Mouse (Mus musculus) monocyte, adult 59 days (primary cell): ENCODE data around the gene Trim68. TPM values are rescaled to one million over a fixed set of nuclear protein-coding genes. Genes with fewer than 3 reads are reported as not detected.

Experiments used
- total RNA-seq, 2 experiments: library from RNA; stranded (reverse); gene quantifications; one replicate each; pipeline ENCODE4 v1.2.4; 2023

Gene Trim68
- 1 to 10 TPM; 3.9 to 5.2 TPM for total RNA-seq

DNA sequence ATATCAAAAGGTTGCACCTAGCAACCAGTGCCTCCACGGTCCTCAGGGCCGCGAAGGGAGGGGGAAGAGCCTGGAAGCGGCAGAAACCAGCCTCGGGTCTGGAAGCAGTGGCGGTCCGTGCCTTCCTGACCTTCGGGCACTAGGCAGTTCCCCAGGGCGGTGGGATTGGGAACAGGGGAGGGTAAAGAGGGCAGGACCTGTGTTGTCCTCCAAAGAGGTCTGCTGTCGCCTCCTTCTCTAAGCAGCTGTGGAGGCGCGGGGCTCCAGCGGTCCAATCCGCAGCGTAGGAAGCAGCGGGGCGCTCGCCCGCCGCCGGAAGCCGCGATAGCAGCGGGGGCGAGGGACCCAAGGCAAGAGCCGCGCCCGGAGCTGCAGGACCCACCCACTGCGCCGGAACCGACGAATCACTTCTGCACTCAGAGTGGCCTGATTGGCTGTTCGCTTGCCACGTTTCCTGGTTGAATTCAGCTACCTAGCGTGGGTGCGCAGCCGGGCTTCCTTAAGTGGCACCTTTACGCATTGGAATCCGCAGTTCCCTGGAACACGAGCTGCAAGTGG is at the start of gene Trim68:
Trim68 (minus strand) TSS at position 384 of the 558 bp plus-strand sequence.

DNA sequence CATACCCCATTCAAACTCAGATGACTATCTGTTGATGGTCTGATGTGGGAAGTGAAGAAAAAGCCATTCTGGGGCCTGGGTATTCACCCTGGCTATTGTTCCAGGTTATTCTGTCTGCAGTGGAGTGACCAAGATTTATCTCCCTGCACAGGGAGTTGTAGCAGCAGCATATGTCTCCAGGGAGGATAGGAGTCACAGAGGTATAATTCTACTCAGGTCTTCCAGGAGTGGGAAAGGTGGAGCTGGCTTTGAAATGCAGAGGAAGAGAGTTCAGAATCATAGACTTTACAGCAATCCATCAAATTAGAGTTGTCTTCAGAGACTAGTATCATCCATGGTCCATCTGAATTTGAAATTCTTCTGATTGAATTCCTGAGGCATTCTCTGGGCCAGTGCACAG is 40.3 kb upstream of the Trim68 start, which contains the start of gene Olfr559:
Olfr559 (minus strand) TSS at position 101 of the 400 bp plus-strand sequence.

DNA sequence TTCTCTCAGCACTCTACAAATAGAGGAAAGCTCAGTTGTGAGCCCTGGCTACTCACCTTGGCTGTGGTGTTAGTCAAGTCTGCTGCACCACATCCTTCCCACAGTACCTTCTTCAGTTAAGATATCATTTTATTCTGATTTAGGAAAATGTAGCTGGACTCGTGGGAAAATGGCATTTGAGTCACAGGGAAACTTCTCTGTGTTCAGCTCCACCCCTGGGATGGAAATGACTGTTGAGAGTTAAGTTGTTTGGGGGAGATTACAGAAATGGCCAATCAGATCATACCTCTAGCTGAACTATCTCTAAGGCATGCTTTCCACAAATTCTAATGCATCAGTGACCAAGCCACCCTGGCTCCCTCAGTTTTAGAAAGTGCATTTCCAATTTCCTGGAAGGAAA is 31.8 kb upstream of the Trim68 start, which contains the start of gene Olfr33:
Olfr33 (minus strand) TSS at position 101 of the 400 bp plus-strand sequence.

DNA sequence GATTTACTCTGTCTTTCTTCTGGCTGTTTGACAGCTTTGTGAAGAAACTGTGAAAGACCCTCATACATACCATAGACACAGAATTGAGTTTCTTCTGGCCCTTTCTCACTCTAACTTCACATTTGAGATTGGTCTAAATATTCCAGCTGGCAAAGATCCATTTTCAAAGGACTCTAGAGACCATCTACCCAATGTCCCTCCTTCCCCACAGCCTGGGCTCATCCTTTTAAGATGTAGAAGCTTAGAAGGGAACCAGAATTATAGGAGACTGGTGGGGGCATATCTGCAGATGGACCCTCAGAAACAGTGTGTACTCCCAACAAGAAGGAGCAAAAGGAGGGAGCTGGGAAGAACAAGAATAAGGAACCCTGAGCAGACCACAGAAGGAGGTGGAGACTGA is 14.8 kb upstream of the Trim68 start, which contains the start of gene Olfr558:
Olfr558 (plus strand) TSS at position 301 of the 400 bp plus-strand sequence.

DNA sequence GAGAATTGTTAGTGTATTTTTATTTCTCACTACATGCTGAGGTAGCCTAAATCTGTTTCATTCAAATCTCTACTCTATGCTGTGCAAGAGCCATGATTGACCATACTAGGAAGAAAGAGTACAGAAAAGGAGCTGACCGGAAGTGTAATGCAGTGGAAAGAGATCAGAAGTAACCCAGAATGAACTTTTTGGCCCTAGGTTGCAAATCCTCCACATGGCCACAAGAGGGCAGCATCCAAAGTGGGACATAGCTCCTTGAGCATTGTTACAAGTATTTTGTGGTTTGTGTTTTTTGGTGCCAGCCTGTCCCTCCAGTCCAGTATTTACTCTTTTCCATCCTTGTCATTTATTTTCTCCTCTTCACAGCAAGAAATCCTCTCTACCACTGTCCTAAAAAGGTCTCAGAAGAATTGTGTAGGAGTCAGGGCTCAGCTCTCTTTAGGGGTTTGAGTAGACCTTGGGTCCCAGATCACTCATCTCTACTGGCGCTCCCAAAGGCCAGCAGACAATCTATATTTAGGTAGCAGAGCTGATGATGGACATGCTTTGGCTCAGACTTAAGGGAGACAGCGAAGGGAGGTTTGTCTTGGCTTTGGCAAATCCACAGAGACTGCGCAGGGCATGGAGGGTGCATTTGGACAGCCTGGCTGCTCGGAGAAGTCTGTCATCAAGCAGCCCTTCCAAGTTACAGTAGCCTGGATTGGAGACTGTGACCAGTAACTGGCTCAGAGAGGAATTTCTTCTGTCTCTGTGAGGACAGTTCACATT is 8.4 kb upstream of the Trim68 start, which contains the start of gene Olfr557:
Olfr557 (plus strand) TSS at position 553 of the 768 bp plus-strand sequence.

DNA sequence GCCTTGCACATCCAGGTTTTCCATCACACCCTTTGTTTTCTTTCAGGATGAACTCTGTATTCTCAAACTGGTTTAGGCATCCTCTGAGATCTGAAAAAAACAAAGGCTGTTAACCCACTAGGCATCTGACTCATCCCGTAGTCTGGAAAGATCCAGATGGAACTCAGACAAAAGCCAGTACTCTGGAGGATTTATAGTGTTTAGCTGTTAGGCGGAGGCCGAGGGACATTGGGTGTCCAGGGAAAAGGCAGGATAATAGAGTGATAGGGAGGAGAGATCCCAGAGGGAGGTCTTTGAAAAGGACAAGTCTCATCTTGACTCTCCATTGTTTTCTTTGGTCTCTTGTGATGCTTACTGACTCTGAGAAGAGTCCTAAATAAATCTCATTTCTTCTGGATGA is 22.5 kb downstream of the Trim68 start, which contains the start of gene Olfr556:
Olfr556 (plus strand) TSS at position 301 of the 400 bp plus-strand sequence.

DNA sequence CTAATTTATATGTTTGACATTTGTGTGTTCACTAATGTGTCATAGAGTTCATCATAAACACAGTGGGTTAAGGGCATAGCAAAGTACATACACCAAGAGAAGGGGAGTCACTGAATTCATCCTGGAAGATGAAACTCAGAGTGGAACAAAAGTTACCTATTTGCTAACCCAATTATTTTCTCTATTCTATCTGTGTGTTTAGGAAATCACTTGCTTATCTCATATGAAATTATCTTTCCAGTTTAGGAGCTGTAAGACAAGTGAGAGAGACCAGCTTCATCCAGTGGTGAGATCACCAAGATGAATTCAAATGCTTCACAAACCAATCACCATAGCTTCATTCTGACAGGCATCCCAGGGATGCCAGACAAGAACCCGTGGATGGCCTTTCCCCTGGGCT is 28.6 kb downstream of the Trim68 start, which contains the start of gene Olfr555:
Olfr555 (plus strand) TSS at position 301 of the 400 bp plus-strand sequence.

DNA sequence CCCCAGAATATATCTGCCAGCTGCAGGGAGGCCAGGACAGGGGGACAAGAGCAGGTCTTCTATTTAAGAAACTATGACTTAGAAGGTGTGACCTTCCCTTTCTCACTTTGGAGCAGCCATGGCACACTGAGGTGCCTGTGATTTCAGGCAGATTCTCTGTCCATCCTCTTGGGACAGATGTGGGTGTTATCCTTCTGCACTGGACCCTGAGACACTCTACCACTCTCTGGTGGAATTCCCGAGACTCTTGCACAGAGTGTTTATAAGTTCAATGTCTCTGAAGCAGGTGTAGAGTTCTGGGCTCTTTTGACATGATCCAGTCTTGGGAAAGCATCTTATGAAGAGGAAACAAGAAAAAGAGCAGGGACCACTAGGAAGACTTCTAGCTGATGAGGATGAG is 49.0 kb downstream of the Trim68 start, which contains the start of gene Olfr554:
Olfr554 (plus strand) TSS at position 301 of the 400 bp plus-strand sequence.

Other genes with a start within 250 kb of the Trim68 start
- 10 to 100 TPM; 12.5 to 12.7 TPM for gene Rrm1, start 245.6 kb downstream of the Trim68 start, total RNA-seq
- not detected for gene Olfr543, start 205.6 kb downstream of the Trim68 start, total RNA-seq
- not detected for gene Olfr544, start 199.0 kb downstream of the Trim68 start, total RNA-seq
- gene Olfr545, start 187.8 kb downstream of the Trim68 start, total RNA-seq = not detected
- not detected for gene Olfr547, start 152.6 kb downstream of the Trim68 start, total RNA-seq
- not detected for gene Olfr548-ps1, start 146.4 kb downstream of the Trim68 start, total RNA-seq
- not detected for gene Olfr549, start 137.5 kb downstream of the Trim68 start, total RNA-seq
- 10 to 100 TPM; 19.9 to 20.8 TPM for gene Trim21, start 121.8 kb downstream of the Trim68 start, total RNA-seq
- not detected for gene Olfr550, start 115.9 kb downstream of the Trim68 start, total RNA-seq
- gene Olfr551, start 95.4 kb downstream of the Trim68 start, total RNA-seq = not detected
- not detected for gene Olfr552, start 89.6 kb downstream of the Trim68 start, total RNA-seq
- gene Olfr553, start 69.1 kb downstream of the Trim68 start, total RNA-seq = not detected
- gene Olfr554, start 48.9 kb downstream of the Trim68 start, total RNA-seq = not detected
- not detected for gene Olfr555, start 28.5 kb downstream of the Trim68 start, total RNA-seq
- gene Olfr556, start 22.4 kb downstream of the Trim68 start, total RNA-seq = not detected
- gene Olfr557, start 8.6 kb upstream of the Trim68 start, total RNA-seq = not detected
- gene Olfr558, start 14.9 kb upstream of the Trim68 start, total RNA-seq = not detected
- gene Olfr33, start 31.7 kb upstream of the Trim68 start, total RNA-seq = not detected
- not detected for gene Olfr559, start 40.2 kb upstream of the Trim68 start, total RNA-seq
- not detected for gene Olfr560, start 72.0 kb upstream of the Trim68 start, total RNA-seq
- not detected for gene Olfr78, start 72.1 kb upstream of the Trim68 start, total RNA-seq
- gene Olfr561, start 83.9 kb upstream of the Trim68 start, total RNA-seq = not detected
- gene Olfr564, start 116.2 kb upstream of the Trim68 start, total RNA-seq = not detected
- gene Olfr566, start 171.4 kb upstream of the Trim68 start, total RNA-seq = not detected
- not detected for gene Olfr568, start 189.8 kb upstream of the Trim68 start, total RNA-seq
- gene Olfr569, start 203.6 kb upstream of the Trim68 start, total RNA-seq = not detected
- gene Olfr570, start 207.2 kb upstream of the Trim68 start, total RNA-seq = not detected
- not detected for gene Olfr571, start 230.2 kb upstream of the Trim68 start, total RNA-seq
- not detected for gene Olfr572, start 237.1 kb upstream of the Trim68 start, total RNA-seq